Mouse (Mus musculus): Measurements from ENCODE around the gene Gm5737.

- no peak for TF ChIP-seq CTCF (IDR thresholded peaks at IDR 0.05)
- TF ChIP-seq EP300 (IDR thresholded peaks at IDR 0.05), result no peak
Measured at GRCm38 (mm10) chr7:120861488-120862047, 49.4 kb downstream of the Gm5737 start.

Measured in lung, postnatal 0 days (tissue).